Mouse (Mus musculus): ENCODE measurements around the gene Prmt1. TPM values are rescaled to one million over a fixed set of nuclear protein-coding genes. Genes with fewer than 3 reads are reported as not detected.

Prmt1 gene
- polyA plus RNA-seq, 1 experiment = 978 TPM

- Histone ChIP-seq H3K79me2 (ENCODE audit: control insufficient read depth, insufficient read depth) (no peaks in the 10 kb centered on the region), H3K79me3 (ENCODE audit: low read depth) (no peaks in the 10 kb centered on the region), H3ac (ENCODE audit: control insufficient read depth, insufficient read length, low read depth) (no peak overlapping the region), H3K4me3 (ENCODE audit: insufficient read depth, poor library complexity, severe bottlenecking) (no peak overlapping the region), H3K27me3 (ENCODE audit: control insufficient read depth, insufficient read depth, insufficient read length) (no peaks in the 10 kb centered on the region), H3K36me3 (ENCODE audit: control insufficient read depth, insufficient read depth) (no peaks in the 10 kb centered on the region)
- TF ChIP-seq CTCF (IDR thresholded peaks at IDR 0.05; ENCODE audit: control insufficient read depth, insufficient read depth, insufficient read length) (no peak), CEBPB (IDR thresholded peaks at IDR 0.05; ENCODE audit: low read depth) (no peak), MAX (IDR thresholded peaks at IDR 0.05) (no peak), MYOD1 (IDR thresholded peaks at IDR 0.05; ENCODE audit: control insufficient read depth, insufficient read length, low read depth) (no peak), USF1 (IDR thresholded peaks at IDR 0.05; ENCODE audit: low read depth) (no peak), MYOG (IDR thresholded peaks at IDR 0.05; ENCODE audit: control insufficient read depth, extremely low read depth, insufficient read length) (no peak), FOSL1 (IDR thresholded peaks at IDR 0.05; ENCODE audit: insufficient read depth, low read length, poor library complexity, severe bottlenecking) (no peak)
Measured at GRCm38 (mm10) chr7:44959281-44959680, 27.1 kb downstream of the Prmt1 start.

GRCm38 (mm10) chr7:44958208-44958607 is 28.2 kb downstream of the Prmt1 start:
- TF ChIP-seq CTCF (IDR thresholded peaks at IDR 0.05; ENCODE audit: control insufficient read depth, insufficient read depth, insufficient read length) (peak; percentile 36), FOSL1 (IDR thresholded peaks at IDR 0.05; ENCODE audit: insufficient read depth, low read length, poor library complexity, severe bottlenecking) (no peak), USF1 (IDR thresholded peaks at IDR 0.05; ENCODE audit: low read depth) (no peak), MYOD1 (IDR thresholded peaks at IDR 0.05; ENCODE audit: control insufficient read depth, insufficient read length, low read depth) (no peak), MAX (IDR thresholded peaks at IDR 0.05) (peak; percentile 78), CEBPB (IDR thresholded peaks at IDR 0.05; ENCODE audit: low read depth) (no peak)
- Histone ChIP-seq H3K79me3 (ENCODE audit: low read depth) (no peaks in the 10 kb centered on the region), H3K36me3 (ENCODE audit: control insufficient read depth, insufficient read depth) (no peaks in the 10 kb centered on the region), H3K4me3 (ENCODE audit: insufficient read depth, poor library complexity, severe bottlenecking) (no peak overlapping the region), H3ac (ENCODE audit: control insufficient read depth, insufficient read length, low read depth) (no peak overlapping the region), H3K27me3 (ENCODE audit: control insufficient read depth, insufficient read depth, insufficient read length) (no peaks in the 10 kb centered on the region), H3K79me2 (ENCODE audit: control insufficient read depth, insufficient read depth) (no peaks in the 10 kb centered on the region)

GRCm38 (mm10) chr7:44957183-44957835 is 29.1 kb downstream of the Prmt1 start:
- Histone ChIP-seq H3K4me3 (ENCODE audit: insufficient read depth, poor library complexity, severe bottlenecking) (no peak overlapping the region), H3K27me3 (ENCODE audit: control insufficient read depth, insufficient read depth, insufficient read length) (no peaks in the 10 kb centered on the region), H3ac (ENCODE audit: control insufficient read depth, insufficient read length, low read depth) (no peak overlapping the region), H3K79me2 (ENCODE audit: control insufficient read depth, insufficient read depth) (no peaks in the 10 kb centered on the region), H3K79me3 (ENCODE audit: low read depth) (no peaks in the 10 kb centered on the region), H3K36me3 (ENCODE audit: control insufficient read depth, insufficient read depth) (no peaks in the 10 kb centered on the region)
- no peak for TF ChIP-seq CTCF (IDR thresholded peaks at IDR 0.05; ENCODE audit: control insufficient read depth, insufficient read depth, insufficient read length)
- TF ChIP-seq MAX (IDR thresholded peaks at IDR 0.05) = no peak
- TF ChIP-seq MYOG (IDR thresholded peaks at IDR 0.05; ENCODE audit: control insufficient read depth, extremely low read depth, insufficient read length) = no peak
- TF ChIP-seq MYOD1 (IDR thresholded peaks at IDR 0.05; ENCODE audit: control insufficient read depth, insufficient read length, low read depth) = no peak
- TF ChIP-seq USF1 (IDR thresholded peaks at IDR 0.05; ENCODE audit: low read depth) = no peak
- no peak for TF ChIP-seq FOSL1 (IDR thresholded peaks at IDR 0.05; ENCODE audit: insufficient read depth, low read length, poor library complexity, severe bottlenecking)
- no peak for TF ChIP-seq CEBPB (IDR thresholded peaks at IDR 0.05; ENCODE audit: low read depth)

- H3K79me2 ChIP-seq (ENCODE audit: control insufficient read depth, insufficient read depth) = no peaks in the 10 kb centered on the region
- no peaks in the 10 kb centered on the region for H3K36me3 ChIP-seq (ENCODE audit: control insufficient read depth, insufficient read depth)
- TF ChIP-seq MYOD1 (IDR thresholded peaks at IDR 0.05; ENCODE audit: control insufficient read depth, insufficient read length, low read depth) (no peak), CEBPB (IDR thresholded peaks at IDR 0.05; ENCODE audit: low read depth) (no peak), USF1 (IDR thresholded peaks at IDR 0.05; ENCODE audit: low read depth) (no peak), CTCF (IDR thresholded peaks at IDR 0.05; ENCODE audit: control insufficient read depth, insufficient read depth, insufficient read length) (no peak), MYOG (IDR thresholded peaks at IDR 0.05; ENCODE audit: control insufficient read depth, extremely low read depth, insufficient read length) (no peak), MAX (IDR thresholded peaks at IDR 0.05) (no peak), FOSL1 (IDR thresholded peaks at IDR 0.05; ENCODE audit: insufficient read depth, low read length, poor library complexity, severe bottlenecking) (no peak)
- no peaks in the 10 kb centered on the region for H3K27me3 ChIP-seq (ENCODE audit: control insufficient read depth, insufficient read depth, insufficient read length)
- no peaks in the 10 kb centered on the region for H3K79me3 ChIP-seq (ENCODE audit: low read depth)
- H3ac ChIP-seq (ENCODE audit: control insufficient read depth, insufficient read length, low read depth) = no peak overlapping the region
- H3K4me3 ChIP-seq (ENCODE audit: insufficient read depth, poor library complexity, severe bottlenecking) = no peak overlapping the region
Measured at GRCm38 (mm10) chr7:44956266-44956665, 30.1 kb downstream of the Prmt1 start.

GRCm38 (mm10) chr7:44955628-44956027 is 30.7 kb downstream of the Prmt1 start:
- Histone ChIP-seq H3K27me3 (ENCODE audit: control insufficient read depth, insufficient read depth, insufficient read length) (no peaks in the 10 kb centered on the region), H3K79me2 (ENCODE audit: control insufficient read depth, insufficient read depth) (no peaks in the 10 kb centered on the region), H3K4me3 (ENCODE audit: insufficient read depth, poor library complexity, severe bottlenecking) (no peak overlapping the region), H3K36me3 (ENCODE audit: control insufficient read depth, insufficient read depth) (no peaks in the 10 kb centered on the region), H3ac (ENCODE audit: control insufficient read depth, insufficient read length, low read depth) (no peak overlapping the region), H3K79me3 (ENCODE audit: low read depth) (no peaks in the 10 kb centered on the region)
- TF ChIP-seq USF1 (IDR thresholded peaks at IDR 0.05; ENCODE audit: low read depth) (no peak), MAX (IDR thresholded peaks at IDR 0.05) (no peak), CEBPB (IDR thresholded peaks at IDR 0.05; ENCODE audit: low read depth) (no peak), MYOD1 (IDR thresholded peaks at IDR 0.05; ENCODE audit: control insufficient read depth, insufficient read length, low read depth) (no peak), CTCF (IDR thresholded peaks at IDR 0.05; ENCODE audit: control insufficient read depth, insufficient read depth, insufficient read length) (no peak), FOSL1 (IDR thresholded peaks at IDR 0.05; ENCODE audit: insufficient read depth, low read length, poor library complexity, severe bottlenecking) (no peak), MYOG (IDR thresholded peaks at IDR 0.05; ENCODE audit: control insufficient read depth, extremely low read depth, insufficient read length) (no peak)

All from C2C12 (cell line).